Mouse (Mus musculus): ENCODE results near the gene Gm609.

GRCm38 (mm10) chr16:45369285-45369965 lies 123.3 kb downstream of the Gm609 start:
- TF ChIP-seq POLR2A (IDR thresholded peaks at IDR 0.05; ENCODE audit: low read depth, low read length) = no peak
- no peak for TF ChIP-seq CTCF (conservative IDR thresholded peaks at IDR 0.05; ENCODE audit: insufficient read depth, insufficient read length, low read depth, low read length)
